Mouse (Mus musculus) bone marrow, adult 2 months (tissue): ENCODE measurements around the gene Uvrag.

Experiments used
- CTCF ChIP-seq: fragments of 200-500 bp; IDR thresholded peaks from 2 replicates; pipeline ENCODE4 v1.5.1; 2011; ENCODE audit warnings: low read length, control low read depth; ENCODE audit not compliant: control insufficient read depth, insufficient read depth
- POLR2A ChIP-seq: fragments of 200-500 bp; IDR thresholded peaks from 2 replicates; pipeline ENCODE4 v1.6.1; 2011; ENCODE audit warnings: low read depth, mild to moderate bottlenecking, control low read depth, low read length, borderline replicate concordance; ENCODE audit not compliant: control insufficient read depth

DNA sequence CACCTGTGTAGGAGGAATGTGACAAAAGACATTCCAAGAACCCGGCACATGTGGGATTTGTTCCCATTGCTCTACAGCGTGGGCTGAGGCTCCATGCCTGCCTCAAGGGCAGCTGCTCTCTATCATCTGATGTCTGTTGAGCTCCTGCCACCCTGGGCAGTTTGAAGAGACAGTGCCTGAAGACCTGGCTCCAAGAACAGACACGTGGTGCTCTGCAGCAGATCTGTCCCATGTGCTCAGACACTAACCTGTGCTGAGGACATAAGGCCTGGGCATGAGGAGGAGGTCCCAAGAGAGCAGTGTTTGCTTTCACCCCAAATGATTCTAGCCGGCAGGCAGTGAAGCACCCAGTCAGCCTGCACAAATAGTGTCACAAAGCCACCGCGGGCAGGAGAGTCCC, 27.8 kb upstream of the Uvrag start:
- TF ChIP-seq POLR2A: no peak
- no peak for TF ChIP-seq CTCF
